Mouse (Mus musculus) gastrocnemius, postnatal 4 days (tissue): Measurements from ENCODE around the gene Prf1. TPM values are rescaled to one million over a fixed set of nuclear protein-coding genes. Genes with fewer than 3 reads are reported as not detected.

Experiments
- DNase-seq, 2 experiments: peaks; one replicate each; pipeline ENCODE4 v3.0.0; 2021 to 2022; ENCODE audit warnings: low spot score in 2 of 2, mixed read lengths in 2 of 2
- total RNA-seq, 2 experiments: library from RNA; stranded (reverse); gene quantifications; 2 replicates each; pipeline ENCODE4 v1.2.3; 2021

Prf1 gene
- total RNA-seq, 2 experiments from 2014 or later: not detected

GRCm38 (mm10) chr10:61336592-61336991 lies 39.0 kb downstream of the Prf1 start:
- no peak for DNase-seq

- no peak for DNase-seq
Measured at GRCm38 (mm10) chr10:61337665-61338064, 40.0 kb downstream of the Prf1 start.

GRCm38 (mm10) chr10:61339216-61339615 lies 41.6 kb downstream of the Prf1 start:
- DNase-seq: no peak

- DNase-seq: no peak
Measured at GRCm38 (mm10) chr10:61340247-61340646, 42.6 kb downstream of the Prf1 start.

- DNase-seq: no peak
Measured at GRCm38 (mm10) chr10:61341045-61341444, 43.4 kb downstream of the Prf1 start.

- DNase-seq: peak; percentile 70 to 80
Measured at GRCm38 (mm10) chr10:61341557-61341956, 43.9 kb downstream of the Prf1 start.

GRCm38 (mm10) chr10:61342750-61343149 lies 45.1 kb downstream of the Prf1 start:
- no peak for DNase-seq

GRCm38 (mm10) chr10:61343950-61344349 lies 46.3 kb downstream of the Prf1 start:
- peak; percentile 56 to 69 for DNase-seq

GRCm38 (mm10) chr10:61345179-61345578 lies 47.5 kb downstream of the Prf1 start:
- no peak for DNase-seq

- DNase-seq: no peak
Measured at GRCm38 (mm10) chr10:61346374-61346773, 48.7 kb downstream of the Prf1 start.

GRCm38 (mm10) chr10:61351216-61351615 lies 53.6 kb downstream of the Prf1 start:
- no peak for DNase-seq

Other genes starting within 250 kb of the Prf1 start
- gene Pcbd1, start 208.5 kb upstream of the Prf1 start, total RNA-seq: 10 to 100 TPM; 13.5 to 17.7 TPM
- 10 to 100 TPM; 27.8 to 28.7 TPM for gene Sgpl1, start 150.1 kb upstream of the Prf1 start, total RNA-seq
- gene Tbata, start 125.9 kb upstream of the Prf1 start, total RNA-seq: not detected
- 10 to 100 TPM; 15.8 to 17.4 TPM for gene Adamts14, start 24.4 kb upstream of the Prf1 start, total RNA-seq
- 10 to 100 TPM; 32.1 to 35.9 TPM for gene Pald1, start 85.7 kb downstream of the Prf1 start, total RNA-seq
- under 1 TPM in 1 of 2 experiments, not detected in 1; 0.25 TPM for gene Nodal, start 120.1 kb downstream of the Prf1 start, total RNA-seq
- 100 to 1,000 TPM; 123 to 124 TPM for gene Eif4ebp2, start 154.8 kb downstream of the Prf1 start, total RNA-seq
- gene Lrrc20, start 178.0 kb downstream of the Prf1 start, total RNA-seq: 10 to 100 TPM; 41.8 to 44.1 TPM